ENCODE assay signal across 8 mouse cellular contexts in genomic region chr5:65131211-65131879, GRCm38 (mm10). TPM values are rescaled to one million over a fixed set of nuclear protein-coding genes. Genes with fewer than 3 reads are reported as not detected.
DNase-seq lines count a peak whose midpoint lies in the region; ATAC-seq lines count a peak whose summit lies in the region.

No protein-coding gene starts in this region.

- H3K4me2 ChIP-seq in lung, embryonic 15.5 days: peak overlapping the region; percentile 57
- H3K4me2 ChIP-seq in embryonic facial prominence, embryonic 13.5 days: peak overlapping the region; percentile 71
- peak overlapping the region; percentile 68 for H3K4me2 ChIP-seq in intestine, embryonic 15.5 days (replicated peaks)

- H3K9ac ChIP-seq in lung, embryonic 15.5 days: peak overlapping the region; percentile 29; the same call in 1 of the 2 replicates
- peak overlapping the region; percentile 61 for H3K9ac ChIP-seq in embryonic facial prominence, embryonic 13.5 days
- H3K9ac ChIP-seq in intestine, embryonic 15.5 days: peak overlapping the region; percentile 27; the same call in 1 of the 2 replicates

- H3K9me3 ChIP-seq in lung, embryonic 15.5 days: no peaks in the 10 kb centered on the region
- H3K9me3 ChIP-seq in embryonic facial prominence, embryonic 13.5 days: no peaks in the 10 kb centered on the region
- no peaks in the 10 kb centered on the region for H3K9me3 ChIP-seq in intestine, embryonic 15.5 days
- H3K9me3 ChIP-seq in midbrain, embryonic 10.5 days (replicated peaks): no peaks in the 10 kb centered on the region

- WGBS in lung, embryonic 15.5 days: 28% methylated on average over 20 of the region's 20 CpGs
- 11% methylated on average over 20 of the region's 20 CpGs for WGBS in embryonic facial prominence, embryonic 13.5 days
- WGBS in intestine, embryonic 15.5 days: 26% methylated on average over 20 of the region's 20 CpGs
- WGBS in midbrain, embryonic 10.5 days: 12% methylated on average over 20 of the region's 20 CpGs

- no peaks in the 10 kb centered on the region for H3K4me1 ChIP-seq in lung, embryonic 15.5 days
- peaks cover 11% of the 10 kb centered on the region; the same call in 1 of the 2 replicates for H3K4me1 ChIP-seq in embryonic facial prominence, embryonic 13.5 days
- 0 out of 2 replicates have a peak, but pooled peaks cover 2% of the 10 kb centered on the region for H3K4me1 ChIP-seq in intestine, embryonic 15.5 days (replicated peaks)
- H3K4me1 ChIP-seq in midbrain, embryonic 10.5 days: peaks cover 24% of the 10 kb centered on the region

- peak overlapping the region; percentile 32 for H3K4me3 ChIP-seq in lung, embryonic 15.5 days
- H3K4me3 ChIP-seq in embryonic facial prominence, embryonic 13.5 days: peak overlapping the region; percentile 46
- peak overlapping the region; percentile 36 for H3K4me3 ChIP-seq in intestine, embryonic 15.5 days (replicated peaks)
- peak overlapping the region; percentile 63 for H3K4me3 ChIP-seq in midbrain, embryonic 10.5 days

- H3K36me3 ChIP-seq in lung, embryonic 15.5 days: no peaks in the 10 kb centered on the region
- no peaks in the 10 kb centered on the region for H3K36me3 ChIP-seq in embryonic facial prominence, embryonic 13.5 days
- no peaks in the 10 kb centered on the region for H3K36me3 ChIP-seq in intestine, embryonic 15.5 days
- H3K36me3 ChIP-seq in midbrain, embryonic 10.5 days: no peaks in the 10 kb centered on the region

- no peak for ATAC-seq in lung, embryonic 15.5 days (ENCODE audit: borderline replicate concordance, extremely low read depth, low FRiP score, low TSS enrichment)
- no peak for ATAC-seq in embryonic facial prominence, embryonic 13.5 days (ENCODE audit: insufficient number of reproducible peaks, insufficient read depth, low FRiP score, low TSS enrichment, low read depth)
- no peak for ATAC-seq in intestine, embryonic 15.5 days

- H3K27me3 ChIP-seq in lung, embryonic 15.5 days: no peaks in the 10 kb centered on the region
- H3K27me3 ChIP-seq in embryonic facial prominence, embryonic 13.5 days: no peaks in the 10 kb centered on the region; the same call in 1 of the 2 replicates
- H3K27me3 ChIP-seq in intestine, embryonic 15.5 days (replicated peaks): no peaks in the 10 kb centered on the region
- no peaks in the 10 kb centered on the region for H3K27me3 ChIP-seq in midbrain, embryonic 10.5 days (ENCODE audit: low read depth, poor library complexity, severe bottlenecking)

- no peak overlapping the region for H3K27ac ChIP-seq in lung, embryonic 15.5 days
- no peak overlapping the region; the same call in 1 of the 2 replicates for H3K27ac ChIP-seq in embryonic facial prominence, embryonic 13.5 days
- no peak overlapping the region for H3K27ac ChIP-seq in intestine, embryonic 15.5 days
- peak overlapping the region; percentile 85 for H3K27ac ChIP-seq in midbrain, embryonic 10.5 days (replicated peaks)

- DNase-seq in lung, adult 18-20 months: no peak
- peak; percentile 37 for DNase-seq in midbrain, embryonic 10.5 days (ENCODE audit: low spot score)
- DNase-seq in adrenal gland, postnatal 10 days: no peak
- no peak for DNase-seq in urinary bladder, adult 2 months (ENCODE audit: low spot score)
- no peak for DNase-seq in natural killer cell, adult 2 months (ENCODE audit: low spot score in 2 of 2)

RNA-seq across cellular contexts. Expression of gene Klhl5, which starts 24.0 kb away (rescaled TPM):
- polyA plus RNA-seq in lung, embryonic 15.5 days (2015; fragmentation: Nextera tagmentation; extraction: Ambion mirVana): 26.8 and 28.6 TPM in 2 replicates
- polyA plus RNA-seq in embryonic facial prominence, embryonic 13.5 days (2015; fragmentation: Nextera tagmentation; extraction: Ambion mirVana): 21.2 and 21.3 TPM in 2 replicates
- polyA plus RNA-seq in intestine, embryonic 15.5 days (2015; fragmentation: Nextera tagmentation; extraction: Ambion mirVana): 11.1 and 13.2 TPM in 2 replicates
- 14.5 and 17.1 TPM in 2 replicates for polyA plus RNA-seq in midbrain, embryonic 10.5 days (2016; fragmentation: Nextera tagmentation; extraction: Ambion mirVana)
- 10 to 100 TPM; 46.9 to 56.9 TPM for total RNA-seq in adrenal gland, postnatal 10 days (2021)
- polyA plus RNA-seq in urinary bladder, adult 2 months (2012; rRNA removed): 40.9 and 41.7 TPM in 2 replicates

RNA-seq across cellular contexts. Expression of gene Tmem156, which starts 39.4 kb away (rescaled TPM):
- polyA plus RNA-seq in lung, embryonic 15.5 days (2015; fragmentation: Nextera tagmentation; extraction: Ambion mirVana): 0.42 and 0.50 TPM in 2 replicates
- polyA plus RNA-seq in embryonic facial prominence, embryonic 13.5 days (2015; fragmentation: Nextera tagmentation; extraction: Ambion mirVana): 0.48 and 0.53 TPM in 2 replicates
- 1.2 and 1.6 TPM in 2 replicates for polyA plus RNA-seq in intestine, embryonic 15.5 days (2015; fragmentation: Nextera tagmentation; extraction: Ambion mirVana)
- 0.15 TPM in 1 of 2 replicates, not detected in the other for polyA plus RNA-seq in midbrain, embryonic 10.5 days (2016; fragmentation: Nextera tagmentation; extraction: Ambion mirVana)
- under 1 TPM; 0.57 to 0.67 TPM for total RNA-seq in adrenal gland, postnatal 10 days (2021)
- 0.56 and 0.81 TPM in 2 replicates for polyA plus RNA-seq in urinary bladder, adult 2 months (2012; rRNA removed)
